Mouse (Mus musculus): ENCODE measurements at regions not wholly inside any gene's neighbourhood (a gene's known extent, or its start where the extent isn't known, plus 50 kb on each side); places are given as distances from the start of the nearest gene placed in this dataset.

- DNase-seq (ENCODE audit: low read depth), result no peak
These were observed 721.7 kb upstream of the Cited2 start for GRCm38 (mm10) chr10:17001320-17001719.

DNA sequence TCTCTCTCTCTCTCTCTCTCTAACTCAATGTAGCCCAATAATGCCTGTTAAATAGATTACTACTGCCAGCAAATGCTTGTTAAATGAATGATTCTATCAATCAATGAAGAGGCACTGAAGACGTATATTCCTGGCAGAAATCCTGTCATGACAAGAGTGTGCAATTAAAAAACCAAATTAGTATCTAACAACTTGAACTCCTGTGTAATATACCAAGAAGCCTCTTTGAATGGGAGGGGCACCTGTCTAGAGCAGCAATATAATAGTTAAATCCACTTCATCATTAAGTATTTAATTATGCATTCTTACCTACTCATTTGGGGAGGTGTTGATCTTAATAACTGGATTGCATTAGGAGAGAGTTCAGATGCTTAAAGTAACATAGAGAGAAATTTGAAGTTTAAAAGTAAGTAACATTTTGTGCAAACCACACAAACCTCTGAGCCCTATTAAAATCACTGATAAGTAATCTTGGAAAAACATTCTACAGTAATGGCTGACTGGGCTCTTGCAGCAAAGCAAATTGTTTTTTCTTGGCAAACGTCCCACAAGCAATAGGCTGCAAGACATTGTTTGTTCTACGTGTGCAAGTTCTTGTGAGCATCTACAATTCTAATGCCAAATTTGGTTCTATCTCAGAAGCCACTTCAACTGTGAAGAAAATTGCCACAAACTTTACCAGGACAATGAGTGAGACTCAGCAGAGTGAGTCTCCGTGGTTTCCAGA lies 719.7 kb upstream of the Cited2 start:
- no peak for DNase-seq (ENCODE audit: low read depth)

DNA sequence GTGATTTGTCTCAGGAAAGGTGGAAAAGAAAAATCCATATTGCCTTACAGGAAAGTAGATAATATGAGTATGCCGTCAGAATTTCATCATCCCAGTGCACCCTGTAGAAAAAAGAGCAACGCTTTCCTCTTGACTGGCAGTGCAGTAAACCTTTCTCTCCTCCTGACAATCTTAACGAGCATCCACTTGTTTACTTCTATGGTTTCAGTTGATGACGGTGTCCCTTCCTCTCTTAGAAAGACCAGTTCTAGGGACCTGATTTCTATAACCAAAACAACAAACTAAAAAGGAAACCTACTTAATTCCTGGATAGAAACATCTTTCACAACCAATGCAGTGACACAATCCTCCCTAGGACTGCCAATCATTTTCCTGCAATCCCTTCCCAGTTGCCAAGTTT lies 714.3 kb upstream of the Cited2 start:
- no peak for DNase-seq (ENCODE audit: low read depth)

DNA sequence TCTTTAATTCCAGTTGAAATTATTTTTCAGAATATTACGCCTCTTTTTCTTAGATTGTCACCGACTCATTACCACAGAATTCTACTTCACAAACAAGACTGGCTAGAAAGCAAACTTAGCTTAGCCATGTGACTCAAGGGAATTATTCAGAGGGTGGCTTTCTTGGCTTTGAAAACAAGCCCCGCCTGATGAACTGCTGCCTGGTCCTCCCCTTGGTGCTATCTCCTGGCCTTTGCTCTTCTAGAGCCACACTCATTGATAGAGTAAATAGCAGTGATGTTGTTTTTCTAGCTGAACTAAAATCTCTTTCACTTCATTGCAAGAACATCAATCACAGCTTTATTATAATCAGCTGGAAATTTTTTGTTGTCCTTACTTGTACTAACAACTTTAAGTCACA lies 713.0 kb upstream of the Cited2 start:
- DNase-seq (ENCODE audit: low read depth), result no peak

DNA sequence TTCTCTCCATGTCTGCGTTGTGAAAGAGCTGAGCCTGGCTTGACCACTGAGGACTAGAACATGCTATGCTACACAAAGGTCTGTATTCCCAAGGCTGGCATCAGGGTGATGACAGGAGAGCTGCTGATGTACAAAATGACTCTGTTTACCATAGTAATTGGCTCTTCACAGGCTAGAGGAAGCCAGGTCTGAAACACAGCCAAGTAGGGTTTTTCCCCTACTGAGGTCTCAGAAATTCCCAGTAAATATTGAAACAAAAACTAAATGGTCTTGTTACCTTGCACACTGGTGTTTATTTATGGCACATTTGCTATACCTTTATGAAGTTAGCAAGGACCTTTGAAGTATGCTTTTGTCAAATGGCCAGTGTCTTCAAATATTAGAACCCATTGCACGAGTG lies 711.1 kb upstream of the Cited2 start:
- DNase-seq (ENCODE audit: low read depth), result peak; percentile 34

- peak; percentile 79 for DNase-seq (ENCODE audit: low read depth)
These were observed 710.5 kb upstream of the Cited2 start for GRCm38 (mm10) chr10:17012541-17012975.

- DNase-seq (ENCODE audit: low read depth), result no peak
These were observed 708.2 kb upstream of the Cited2 start for GRCm38 (mm10) chr10:17014826-17015225.

DNA sequence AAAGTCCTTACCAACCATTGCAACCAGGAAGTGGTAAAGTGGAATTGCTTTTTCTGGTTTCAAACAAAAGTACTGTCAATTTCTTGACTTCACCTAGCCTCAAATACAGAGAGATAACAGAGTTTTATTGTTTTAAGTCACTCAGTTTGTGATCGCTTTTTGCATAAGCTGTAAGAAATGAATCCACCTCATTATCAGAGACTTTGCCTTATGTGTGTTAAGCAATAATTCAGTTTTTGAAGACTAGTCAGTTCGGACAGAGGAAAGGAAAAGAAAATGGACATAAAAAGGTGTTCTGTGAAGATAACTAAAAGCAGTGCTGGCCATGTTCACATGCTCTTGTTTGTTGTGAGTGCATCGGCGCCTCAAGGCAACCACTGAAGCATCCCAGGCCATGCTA lies 706.2 kb upstream of the Cited2 start:
- no peak for DNase-seq (ENCODE audit: low read depth)

DNA sequence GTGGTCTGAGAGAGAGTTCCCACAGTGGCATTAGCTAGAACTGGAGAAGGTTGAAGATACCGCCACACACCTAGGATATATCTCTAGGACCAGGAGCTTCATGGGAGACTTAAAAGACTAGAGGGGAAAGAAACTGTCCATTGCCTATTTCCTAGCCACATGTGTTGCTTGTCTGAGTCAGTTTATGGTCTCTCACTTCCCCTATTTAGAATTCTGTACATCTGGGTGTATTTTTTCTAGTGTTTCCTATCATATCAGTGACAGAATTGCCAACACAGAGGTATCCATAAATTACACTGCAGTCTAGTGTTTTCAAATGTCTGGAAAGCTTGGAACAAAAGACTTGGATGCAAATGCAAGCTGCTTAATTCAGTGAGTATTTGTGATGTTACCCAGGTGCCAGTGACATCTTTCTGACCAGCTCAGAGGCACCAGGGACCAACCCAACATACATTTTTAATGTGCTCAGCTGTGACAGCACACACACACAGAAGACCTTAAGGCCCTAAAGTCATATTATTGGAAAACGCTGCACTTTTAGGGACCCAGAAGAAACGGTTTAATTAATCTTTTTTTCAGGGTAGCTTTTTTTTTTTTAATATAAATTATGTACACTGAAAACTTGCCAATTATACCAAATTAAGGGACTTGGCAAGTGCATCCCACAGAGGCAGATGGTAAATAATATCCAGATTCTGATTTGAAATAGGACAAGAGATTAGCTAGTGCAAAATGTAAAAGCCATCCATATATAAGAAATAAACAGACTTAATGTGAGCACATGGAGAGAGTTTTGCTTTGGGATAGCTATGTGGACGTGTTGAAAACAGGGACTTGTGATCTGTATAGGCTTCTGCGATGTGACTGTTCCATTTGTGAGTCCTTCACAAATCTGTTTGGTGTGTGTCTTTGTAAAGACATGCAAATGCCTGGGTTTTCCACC lies 700.5 kb upstream of the Cited2 start:
- DNase-seq (ENCODE audit: low read depth), result no peak

GRCm38 (mm10) chr10:17023571-17024293 lies 699.3 kb upstream of the Cited2 start:
- no peak for DNase-seq (ENCODE audit: low read depth)

DNA sequence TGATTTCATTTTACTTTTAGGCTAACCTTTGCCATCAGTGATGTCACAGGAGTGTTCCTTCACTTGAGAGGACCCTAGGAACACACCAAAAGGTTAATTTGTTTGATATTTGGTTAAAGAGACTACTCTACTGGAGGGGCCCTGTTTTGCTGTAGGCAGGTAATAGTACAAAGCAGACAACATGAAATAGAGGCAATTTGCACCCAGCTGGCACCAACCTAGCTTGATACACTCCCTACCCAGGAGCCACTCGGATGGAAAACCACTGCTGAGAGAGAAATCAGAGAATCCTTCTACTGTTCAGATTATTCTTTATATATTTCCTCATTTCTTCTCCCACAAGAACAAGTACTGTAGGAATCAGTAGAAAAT lies 698.7 kb upstream of the Cited2 start:
- DNase-seq (ENCODE audit: low read depth), result no peak

DNA sequence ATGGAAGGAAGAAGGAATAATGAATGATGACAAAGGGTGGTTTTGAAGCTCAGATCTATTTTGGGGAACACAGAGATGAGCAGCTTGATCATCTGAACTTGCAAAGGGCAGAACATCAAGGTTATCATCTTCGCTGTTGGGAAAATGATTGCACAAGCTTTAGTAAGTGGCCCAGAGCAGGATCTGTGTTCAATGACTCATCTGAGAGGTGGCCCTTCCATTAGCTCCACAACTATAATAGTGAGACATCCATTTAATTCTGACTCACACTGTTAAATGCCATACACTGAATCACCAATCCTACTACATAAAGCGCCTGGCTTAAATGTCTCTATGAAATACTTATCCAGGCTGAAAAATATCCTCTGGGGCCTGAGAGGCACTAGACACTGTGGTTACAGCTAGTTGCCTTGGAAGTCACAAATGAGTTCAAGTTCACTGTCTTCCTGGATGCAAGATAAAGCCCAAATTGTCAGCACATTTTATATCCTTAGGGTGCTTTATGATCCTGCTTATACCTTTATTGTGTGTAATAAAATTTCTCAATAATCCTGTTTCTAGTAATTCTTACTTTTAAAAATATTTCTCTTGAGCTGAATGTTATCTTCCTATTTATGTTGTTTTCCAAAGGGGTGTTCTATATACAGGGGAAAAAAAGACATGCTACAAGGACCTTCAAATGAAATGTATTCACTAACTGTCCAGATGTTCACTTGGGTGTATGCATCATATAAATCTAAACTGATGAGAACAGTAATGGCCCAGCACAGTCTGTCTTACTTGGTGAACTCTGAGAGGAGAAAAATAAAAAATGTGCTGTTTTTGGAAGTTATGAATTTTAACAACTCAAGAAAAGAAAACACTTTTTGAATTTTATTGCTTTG lies 687.9 kb upstream of the Cited2 start:
- DNase-seq (ENCODE audit: low read depth), result peak; percentile 29

- DNase-seq (ENCODE audit: low read depth), result peak; percentile 66
These were observed 684.6 kb upstream of the Cited2 start for GRCm38 (mm10) chr10:17038259-17039043.

DNA sequence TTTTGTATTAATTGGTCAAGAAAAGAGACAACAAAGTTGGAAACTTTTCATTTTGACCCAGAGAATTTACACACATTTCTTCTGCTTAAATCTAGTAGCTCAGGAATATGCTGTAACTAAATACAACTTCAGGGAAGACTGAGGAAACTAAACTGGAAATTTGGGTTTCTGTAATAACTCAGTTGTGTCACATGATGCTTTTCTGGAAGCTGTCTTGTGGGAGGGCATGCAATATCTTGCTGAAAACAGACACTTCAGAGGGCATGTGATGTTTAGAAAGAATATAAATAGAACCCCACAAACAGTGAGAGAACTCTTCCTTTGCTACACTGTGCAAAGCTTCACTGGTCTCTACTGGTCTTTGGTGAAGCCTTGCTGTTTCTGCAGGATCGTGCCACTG lies 680.9 kb upstream of the Cited2 start:
- no peak for DNase-seq (ENCODE audit: low read depth)

DNA sequence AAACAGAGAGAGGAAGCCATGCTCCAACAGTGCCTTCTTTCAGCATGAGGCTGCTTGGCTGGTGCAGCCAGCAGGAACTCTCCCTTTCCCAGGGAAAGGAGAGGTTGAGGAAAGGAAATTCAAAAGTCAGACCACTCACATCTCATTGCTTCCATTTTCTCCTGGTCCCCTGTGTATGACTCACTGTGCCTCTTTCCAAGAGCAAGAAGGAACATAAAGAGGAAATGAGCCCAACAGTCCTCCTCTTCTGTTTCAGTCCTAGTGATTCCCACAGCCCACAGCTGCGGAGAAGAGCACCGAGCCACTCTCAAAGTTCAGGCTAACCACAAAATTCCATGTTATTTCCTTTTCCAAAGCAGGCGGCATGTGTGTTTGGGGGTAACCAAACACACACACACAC lies 680.0 kb upstream of the Cited2 start:
- no peak for DNase-seq (ENCODE audit: low read depth)

GRCm38 (mm10) chr10:17046765-17047164 lies 676.3 kb upstream of the Cited2 start:
- no peak for DNase-seq (ENCODE audit: low read depth)

GRCm38 (mm10) chr10:17072906-17073305 lies 650.1 kb upstream of the Cited2 start:
- DNase-seq (ENCODE audit: low read depth), result no peak

GRCm38 (mm10) chr10:17074013-17074401 lies 649.0 kb upstream of the Cited2 start:
- no peak for DNase-seq (ENCODE audit: low read depth)

DNA sequence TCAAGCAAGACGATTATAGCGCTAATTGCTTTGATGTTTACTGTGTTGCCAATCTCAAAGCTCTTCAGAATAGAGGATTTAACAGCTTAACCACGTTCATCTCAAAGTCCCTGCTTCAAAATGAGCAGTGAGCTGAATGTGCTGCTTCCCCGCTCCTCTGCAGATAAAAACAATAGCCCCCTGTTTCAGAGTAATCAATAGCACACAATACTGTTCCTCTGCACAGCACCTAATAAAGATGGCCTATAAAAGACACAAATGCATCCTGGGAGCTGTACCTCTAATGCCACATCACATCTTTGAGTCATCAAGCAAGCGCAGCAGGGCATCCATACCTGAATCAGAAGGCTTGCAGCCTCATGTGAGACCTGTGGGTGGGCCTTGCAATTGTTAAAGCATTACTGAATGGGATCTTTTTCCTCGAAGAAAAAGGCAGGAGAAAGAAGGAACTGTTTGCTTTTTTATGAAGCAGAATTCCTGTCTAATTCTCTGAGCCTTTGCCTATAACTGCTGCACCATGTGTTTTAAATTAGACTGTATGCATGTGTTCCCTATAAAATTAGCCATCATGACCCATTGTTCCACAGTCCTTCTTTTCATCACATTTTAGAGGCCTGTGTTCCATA lies 648.5 kb upstream of the Cited2 start:
- no peak for DNase-seq (ENCODE audit: low read depth)

GRCm38 (mm10) chr10:17075147-17075546 lies 647.9 kb upstream of the Cited2 start:
- DNase-seq (ENCODE audit: low read depth), result no peak

Measured in fibroblast of lung, adult 2 months (primary cell).